Mouse (Mus musculus) heart, postnatal 25 days (tissue): Measurements from ENCODE around the gene Eml1. TPM values are rescaled to one million over a fixed set of nuclear protein-coding genes. Genes with fewer than 3 reads are reported as not detected.
A peak's percentile ranks its signal among the peaks of the same experiment; 100 is the strongest.
"Not testable (repeated sequence)": the region's sequence is repeated elsewhere in the genome, so short reads cannot be mapped to it uniquely, and the experiment has no call there.

ENCODE experiments used
- DNase-seq: peaks from one replicate; pipeline ENCODE4 v3.0.0; 2022; ENCODE audit warnings: low spot score
- intact Hi-C: fragments of 180-260 bp; cut with DNase I; formaldehyde crosslinking; loops from one replicate; pipeline ENCODE4 v1.15.1; 2025
- total RNA-seq, 2 experiments: library from RNA; stranded (reverse); gene quantifications; 2 replicates each; pipeline ENCODE4 v1.2.3; 2021

The Eml1 gene
- total RNA-seq, 2 experiments from 2014 or later = 76.4 to 78.6 TPM

DNA sequence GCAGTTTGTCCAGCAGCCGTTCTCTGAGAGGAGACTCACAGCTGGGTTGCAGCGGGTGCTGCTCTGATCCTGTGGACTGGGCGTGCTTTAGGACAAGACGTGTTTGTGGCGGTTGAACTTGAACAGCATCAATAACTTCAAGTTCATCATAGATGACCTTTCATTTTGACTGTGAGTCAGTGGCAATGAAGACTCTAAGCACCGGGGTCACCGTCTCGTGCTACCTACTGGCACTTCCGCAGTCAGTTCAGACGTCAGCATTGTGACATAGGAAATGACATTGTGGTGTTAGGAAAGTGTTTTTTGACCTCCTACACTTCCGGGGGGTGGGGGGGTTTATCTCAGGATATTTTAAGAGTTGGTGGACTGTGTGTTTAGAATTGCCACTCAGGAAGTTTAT is 79.2 kb downstream of the Eml1 start:
- intact Hi-C loops = no loop called here
- no peak for DNase-seq

DNA sequence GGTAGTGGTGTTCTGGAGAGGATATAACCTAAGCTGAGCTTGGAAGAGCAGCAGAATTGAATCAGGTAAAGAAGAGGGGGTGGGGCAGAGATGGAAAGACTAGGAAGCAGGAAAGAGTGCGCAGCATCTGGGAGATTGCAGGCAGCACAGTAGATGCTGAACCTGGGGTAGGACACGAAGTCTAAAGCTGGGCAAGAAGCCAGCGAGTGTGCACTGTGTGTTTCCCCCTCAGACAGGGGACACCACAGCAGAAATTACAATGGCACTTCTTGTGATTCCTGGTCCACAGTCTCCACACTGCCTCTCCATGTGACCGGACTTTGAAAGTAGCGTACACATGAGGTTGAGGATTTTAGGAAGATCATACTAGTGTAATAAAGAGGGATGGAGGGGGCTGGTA is 79.8 kb downstream of the Eml1 start:
- no peak for DNase-seq
- intact Hi-C loops = no loop called here

- no peak for DNase-seq
- intact Hi-C loops = no loop called here
Measured at GRCm38 (mm10) chr12:108452151-108452874, 81.6 kb downstream of the Eml1 start.

DNA sequence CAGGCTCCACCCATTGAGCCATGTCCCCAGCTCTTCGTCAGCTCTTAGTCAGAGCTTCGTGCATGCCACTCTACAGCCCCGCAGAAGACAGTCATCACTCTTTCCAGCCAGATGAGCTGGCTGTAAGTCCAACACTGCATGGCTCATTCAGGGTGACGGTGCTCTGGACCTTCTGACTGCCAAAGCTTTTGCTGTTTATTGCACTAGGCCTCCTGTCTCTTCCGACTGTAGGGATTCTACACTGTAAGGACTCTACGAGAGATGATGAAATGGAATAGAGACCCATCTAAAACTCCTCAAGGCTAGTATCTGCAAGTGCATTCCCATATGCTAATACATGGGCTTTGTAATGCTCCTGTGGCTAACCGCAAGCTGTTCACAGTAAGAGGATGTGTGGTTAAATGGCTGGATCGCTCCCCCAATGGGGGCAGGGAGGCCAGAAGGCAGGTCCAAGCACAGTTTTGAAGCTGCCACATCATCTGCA is 82.8 kb downstream of the Eml1 start:
- intact Hi-C loops = no loop called here

GRCm38 (mm10) chr12:108455004-108455403 is 84.2 kb downstream of the Eml1 start:
- no peak for DNase-seq
- intact Hi-C loops = no loop called here

More for the DNA sequence above, 82.8 kb downstream of the Eml1 start:
- no peak for DNase-seq

DNA sequence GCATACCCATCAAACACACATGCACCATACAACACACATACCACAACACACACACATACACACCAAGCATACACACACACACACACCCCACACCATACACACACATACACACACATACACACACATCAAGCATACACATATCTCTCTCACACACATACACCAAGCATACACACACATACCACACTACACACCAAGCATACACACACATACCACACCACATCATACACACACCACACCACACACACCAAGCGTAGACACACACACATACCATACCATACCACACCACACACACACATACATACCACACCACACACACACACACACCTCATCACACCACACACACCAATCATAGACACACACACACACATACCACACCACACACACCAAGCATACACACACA is 102.1 kb downstream of the Eml1 start:
- intact Hi-C loops = no loop called here
- no peak for DNase-seq

- intact Hi-C loops = no loop called here
- DNase-seq = no peak
Measured at GRCm38 (mm10) chr12:108474440-108474839, 103.7 kb downstream of the Eml1 start.

DNA sequence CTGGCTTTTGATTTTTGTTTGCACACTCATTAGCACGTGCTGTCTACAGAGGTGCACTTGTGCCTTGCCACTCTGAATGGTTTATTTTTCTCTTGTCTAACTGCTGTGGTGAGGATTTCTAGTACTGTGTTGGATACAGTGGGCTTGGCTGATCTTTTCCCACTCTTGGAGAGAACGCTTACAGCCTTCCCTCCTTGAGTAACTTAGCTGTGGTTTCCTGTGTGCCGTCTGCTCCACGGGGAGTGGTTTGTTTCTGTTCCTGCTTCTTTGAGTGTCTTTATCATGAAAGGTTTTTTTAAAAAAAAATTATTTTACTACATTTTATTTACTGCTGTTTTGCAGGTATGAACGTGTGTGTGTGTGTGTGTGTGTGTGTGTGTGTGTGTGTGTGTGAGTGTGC is 108.0 kb downstream of the Eml1 start:
- no peak for DNase-seq
- intact Hi-C loops = no loop called here

- DNase-seq = no peak
- intact Hi-C loops = no loop called here
Measured at GRCm38 (mm10) chr12:108480704-108481365, 110.1 kb downstream of the Eml1 start.

DNA sequence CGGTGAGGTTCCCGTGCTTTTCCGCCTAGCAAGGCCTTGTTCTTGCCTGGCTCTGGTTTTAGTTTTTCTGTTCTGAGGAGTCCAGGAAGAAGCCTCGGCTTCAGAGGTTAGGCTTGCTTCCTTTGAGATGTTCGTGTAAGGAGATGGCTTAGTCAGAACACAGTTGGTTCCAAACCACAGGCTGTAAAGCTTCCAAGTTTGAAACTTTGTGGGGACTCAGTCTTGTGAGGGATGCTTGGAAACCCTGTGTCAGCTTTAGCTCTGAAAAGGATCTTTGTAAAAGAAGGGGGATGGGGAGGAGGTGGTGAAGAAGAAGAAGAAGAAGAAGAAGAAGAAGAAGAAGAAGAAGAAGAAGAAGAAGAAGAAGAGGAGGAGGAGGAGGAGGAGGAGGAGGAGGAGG is 118.3 kb downstream of the Eml1 start:
- intact Hi-C loops = loop anchor here (1.0 kb wide), 1 partner anchor 125 kb away; no protein-coding TSS in a partner anchor
- no peak for DNase-seq

DNA sequence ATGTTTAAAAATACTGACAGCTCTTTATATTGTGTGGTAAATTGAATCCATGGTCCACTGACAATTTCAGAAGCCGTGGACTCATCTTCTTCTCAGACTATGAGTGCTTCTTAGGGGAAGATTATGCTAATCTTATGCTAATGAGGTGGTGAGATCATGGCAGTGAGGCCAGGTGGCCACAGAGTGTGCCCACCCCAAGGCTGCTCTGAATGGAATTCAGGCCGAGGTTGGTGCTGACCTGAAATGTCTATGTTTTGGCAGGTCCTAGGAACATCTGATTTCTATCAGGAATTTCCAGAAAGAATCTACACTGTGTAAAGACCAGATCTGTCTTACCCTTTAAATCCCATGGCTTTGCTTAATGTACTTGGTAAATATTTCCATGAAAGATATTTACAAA is 119.0 kb downstream of the Eml1 start:
- intact Hi-C loops = loop anchor here (1.0 to 5.0 kb wide), 2 partner anchors 125 to 282 kb away; no protein-coding TSS in a partner anchor
- DNase-seq = no peak

GRCm38 (mm10) chr12:108490336-108490735 is 119.6 kb downstream of the Eml1 start:
- intact Hi-C loops = loop anchor here (5.0 kb wide), 1 partner anchor 283 kb away; no protein-coding TSS in a partner anchor
- DNase-seq = no peak

DNA sequence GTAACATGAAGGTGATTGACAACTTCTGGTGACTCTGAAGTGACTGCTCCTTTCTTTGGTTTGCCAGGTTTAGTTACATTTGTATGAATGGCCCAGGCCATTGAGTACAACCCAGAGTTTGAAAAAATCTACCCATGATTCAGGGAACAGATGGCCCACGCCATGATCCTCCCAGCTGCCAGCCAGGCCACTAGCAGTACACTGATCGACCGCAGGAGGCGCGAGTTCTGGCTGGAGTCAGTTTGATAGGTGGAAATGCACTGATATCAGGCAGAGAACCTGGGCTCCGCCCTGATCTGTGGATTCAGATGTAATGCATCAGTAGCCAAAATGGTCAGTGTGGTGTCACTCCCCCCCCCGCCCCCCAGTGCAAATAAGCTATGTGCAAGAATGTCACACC is 120.2 kb downstream of the Eml1 start:
- no peak for DNase-seq

GRCm38 (mm10) chr12:108494011-108494541 is 123.3 kb downstream of the Eml1 start:
- intact Hi-C loops = loop anchor here (1.0 to 5.0 kb wide), 3 partner anchors 129 to 287 kb away; no protein-coding TSS in a partner anchor
- DNase-seq = no peak

More for the DNA sequence above, 120.2 kb downstream of the Eml1 start:
- intact Hi-C loops = loop anchor here (5.0 kb wide), 1 partner anchor 284 kb away; no protein-coding TSS in a partner anchor

DNA sequence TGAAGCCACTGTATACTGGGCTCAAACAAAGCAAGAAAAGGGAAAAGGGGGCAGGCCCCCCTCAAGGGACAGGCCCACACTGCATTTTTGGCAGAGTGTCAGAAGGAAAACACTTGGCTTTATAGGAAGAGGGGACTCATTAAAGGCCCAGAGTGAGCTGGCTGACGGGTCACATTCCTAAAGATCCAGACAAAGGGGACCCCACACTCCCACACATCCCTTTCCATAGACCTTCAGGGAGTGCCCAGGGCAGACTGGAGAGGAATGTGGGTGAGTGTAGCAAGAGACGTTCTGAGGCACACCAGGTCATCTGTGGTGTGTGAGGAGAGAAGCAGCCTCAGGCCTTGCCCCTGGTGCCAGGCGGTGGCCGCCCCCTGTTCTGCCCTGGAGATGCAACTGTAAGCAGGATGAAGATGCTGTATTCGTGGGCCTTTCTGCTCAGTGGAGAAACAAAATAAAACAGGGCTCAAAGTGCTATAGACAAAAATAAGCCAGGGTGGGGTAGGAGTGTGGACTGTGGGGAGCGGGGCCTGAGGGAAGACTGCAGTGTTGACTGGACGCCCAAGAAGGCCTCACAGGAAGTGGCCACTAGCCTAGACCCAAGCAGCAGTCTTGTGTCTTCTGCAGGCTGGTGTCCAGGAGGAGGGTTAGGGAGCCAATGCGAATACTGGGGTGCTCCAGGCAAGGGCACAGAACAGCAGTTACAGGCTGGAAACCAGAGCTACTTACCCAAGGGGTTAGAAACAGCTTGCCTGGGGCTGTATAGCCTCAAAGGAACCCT is 124.9 kb downstream of the Eml1 start:
- DNase-seq = peak; percentile 24
- intact Hi-C loops = loop anchor here (2.0 kb wide), 1 partner anchor 131 kb away; no protein-coding TSS in a partner anchor

DNA sequence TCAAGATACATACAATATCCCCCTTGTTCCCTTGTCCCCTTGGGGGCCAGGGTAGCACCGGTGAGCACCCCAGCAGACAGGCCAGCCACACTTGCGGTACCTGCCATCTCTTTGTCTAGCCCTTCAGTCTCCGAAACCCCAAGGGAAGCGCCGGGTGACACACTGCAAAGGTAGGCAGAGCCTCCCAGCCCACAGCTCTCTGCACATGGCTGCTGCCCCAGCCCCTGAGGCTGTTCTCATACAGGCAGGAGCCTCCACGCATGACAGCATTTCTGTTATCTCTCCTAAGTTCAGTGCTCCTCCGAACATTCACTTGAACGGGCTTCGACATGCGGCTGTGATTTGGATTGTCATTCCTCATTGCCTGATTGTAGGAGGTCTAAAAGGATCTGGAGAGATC is 132.3 kb downstream of the Eml1 start:
- intact Hi-C loops = no loop called here
- no peak for DNase-seq

DNA sequence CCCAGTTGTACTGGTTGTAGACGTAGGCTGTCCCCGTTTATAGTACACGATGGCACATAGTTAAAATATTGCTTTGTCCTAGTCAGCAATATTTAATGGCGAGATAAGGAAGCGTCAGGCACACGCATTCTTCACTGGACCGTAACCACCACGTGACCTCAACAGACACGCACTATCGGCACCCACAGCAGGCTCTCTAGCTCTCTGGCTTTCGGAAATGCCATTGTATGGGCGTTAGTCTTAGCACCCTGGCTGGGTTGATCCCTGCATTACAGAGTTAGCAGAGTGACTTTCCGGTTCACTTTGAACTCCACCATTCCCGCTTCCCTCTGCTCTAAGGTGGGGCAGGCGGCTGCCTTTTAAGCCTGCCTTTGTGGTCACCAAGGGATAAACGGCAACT is 132.8 kb downstream of the Eml1 start:
- intact Hi-C loops = no loop called here
- DNase-seq = no peak

DNA sequence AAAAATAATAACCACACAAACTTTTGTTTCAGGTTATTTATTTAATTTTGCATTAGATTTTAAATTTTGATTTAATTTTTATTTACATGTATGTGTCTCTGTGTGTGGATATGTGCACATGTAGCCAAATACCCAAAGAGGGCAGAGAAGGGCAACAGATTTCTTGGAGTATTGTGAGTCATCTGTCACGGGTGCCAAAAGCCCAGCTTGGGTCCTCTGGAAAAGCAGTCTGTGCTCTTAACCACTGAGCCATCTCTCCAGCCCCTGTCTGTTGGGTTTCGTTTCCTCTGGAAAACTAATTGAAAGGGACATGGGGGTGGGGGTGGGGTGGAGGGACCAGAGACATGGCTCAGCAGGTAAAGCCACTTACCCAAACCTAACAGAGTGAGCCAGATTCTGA is 135.1 kb downstream of the Eml1 start:
- DNase-seq = no peak
- intact Hi-C loops = no loop called here

DNA sequence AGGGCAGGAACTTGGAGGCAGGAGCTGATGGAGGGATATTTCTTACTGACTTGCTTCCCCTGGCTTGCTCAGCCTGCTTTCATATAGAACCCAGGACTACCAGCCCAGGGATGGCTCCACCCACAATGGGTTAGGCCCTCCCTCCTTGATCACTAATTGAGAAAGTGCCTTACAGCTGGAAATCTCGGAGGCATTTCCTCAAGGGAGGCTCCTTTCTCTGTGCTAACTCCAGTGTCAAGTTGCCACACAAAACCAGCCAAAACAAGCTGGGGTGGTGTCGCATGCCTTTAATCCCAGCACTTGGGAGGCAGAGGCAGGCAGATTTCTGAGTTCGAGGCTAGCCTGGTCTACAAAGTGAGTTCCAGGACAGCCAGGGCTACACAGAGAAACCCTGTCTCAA is 136.3 kb downstream of the Eml1 start:
- intact Hi-C loops, DNase-seq: not testable (repeated sequence)

GRCm38 (mm10) chr12:108510571-108510970 is 139.8 kb downstream of the Eml1 start:
- intact Hi-C loops = no loop called here
- no peak for DNase-seq
